Mouse (Mus musculus) lung, postnatal 0 days (tissue): ENCODE results near the gene Gpnmb.

Experiments used
- CTCF ChIP-seq: IDR thresholded peaks from 2 replicates; pipeline ENCODE4 v1.5.1; 2016; ENCODE audit warnings: antibody characterized with exemption, mild to moderate bottlenecking
- EP300 ChIP-seq: IDR thresholded peaks from 2 replicates; pipeline ENCODE4 v1.6.1; 2016; ENCODE audit warnings: antibody characterized with exemption, mild to moderate bottlenecking, control low read depth

DNA sequence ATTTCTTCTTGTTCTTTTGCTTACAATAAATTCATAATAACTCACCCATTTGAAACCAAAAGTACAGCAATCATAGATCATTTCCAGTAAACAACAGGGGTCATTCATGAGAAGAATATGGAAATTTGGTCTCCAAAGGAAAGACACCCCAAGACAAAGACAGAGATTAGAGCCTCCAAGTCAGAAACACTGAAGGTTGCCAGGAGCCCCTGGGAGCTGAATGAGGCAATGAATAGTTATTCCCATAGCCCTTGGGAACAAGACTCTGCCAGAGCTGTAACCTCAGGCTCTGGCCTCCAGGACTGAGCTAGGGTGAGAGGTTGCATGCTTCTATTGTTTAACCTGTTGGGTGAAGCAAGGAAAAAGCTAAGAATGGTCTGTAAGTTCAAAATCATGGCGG is 17.0 kb upstream of the Gpnmb start:
- TF ChIP-seq CTCF (no peak), EP300 (no peak)
